Mouse (Mus musculus) neutrophil, adult 5-6 weeks (primary cell): Measurements from ENCODE around the gene Hist1h2ae. TPM values are rescaled to one million over a fixed set of nuclear protein-coding genes. Genes with fewer than 3 reads are reported as not detected.
A peak's percentile ranks its signal among the peaks of the same experiment; 100 is the strongest.
"Not testable (repeated sequence)": the region's sequence is repeated elsewhere in the genome, so short reads cannot be mapped to it uniquely, and the experiment has no call there.

ENCODE experiments used
- ATAC-seq: fragments of 151-379, 151-347 bp; 2 replicates; pipeline ENCODE4 v1.8.0; 2017; ENCODE audit warnings: mild to moderate bottlenecking, moderate TSS enrichment; ENCODE audit not compliant: insufficient number of reproducible peaks, poor library complexity, low FRiP score, severe bottlenecking; ENCODE audit errors: extremely low read depth
- total RNA-seq: library from RNA; stranded (forward); fragments of 200-1000 nt; gene quantifications from 2 replicates; pipeline ENCODE4 v1.2.3, GENCODE M21; 2017

The Hist1h2ae gene
- total RNA-seq, 1 experiment from 2014 or later = 13.6 TPM

GRCm38 (mm10) chr13:23571504-23572217, 641 bp upstream of the Hist1h2ae start:
- ATAC-seq = not testable (repeated sequence)

GRCm38 (mm10) chr13:23570261-23571021, 579 bp downstream of the Hist1h2ae start:
- ATAC-seq = not testable (repeated sequence)

GRCm38 (mm10) chr13:23564482-23564881, 6.5 kb downstream of the Hist1h2ae start:
- no peak for ATAC-seq

- ATAC-seq = peak; percentile 45; the same call in 1 of the 2 replicates
Observed at GRCm38 (mm10) chr13:23562699-23563462, 8.1 kb downstream of the Hist1h2ae start.

- peak; percentile 94 for ATAC-seq
Observed at GRCm38 (mm10) chr13:23561883-23562659, 8.9 kb downstream of the Hist1h2ae start, which contains the start of gene Hist1h3e. Hist1h3e (minus strand) TSS chr13:23562369.

GRCm38 (mm10) chr13:23561531-23561882, 9.5 kb downstream of the Hist1h2ae start:
- not testable (repeated sequence) for ATAC-seq

GRCm38 (mm10) chr13:23560699-23561098, 10.3 kb downstream of the Hist1h2ae start:
- not testable (repeated sequence) for ATAC-seq

- no peak for ATAC-seq
Observed at GRCm38 (mm10) chr13:23556906-23557305, 14.1 kb downstream of the Hist1h2ae start.

- peak; percentile 58; the same call in 1 of the 2 replicates for ATAC-seq
Observed at GRCm38 (mm10) chr13:23555839-23556416, 15.1 kb downstream of the Hist1h2ae start.

GRCm38 (mm10) chr13:23554925-23555838, 15.8 kb downstream of the Hist1h2ae start:
- peak; percentile 72 for ATAC-seq

- ATAC-seq = no peak
Observed at GRCm38 (mm10) chr13:23554393-23554792, 16.6 kb downstream of the Hist1h2ae start.

GRCm38 (mm10) chr13:23552962-23553361, 18.1 kb downstream of the Hist1h2ae start, which contains the start of gene Hist1h1d:
Hist1h1d (plus strand) TSS chr13:23553262.
- no peak for ATAC-seq

GRCm38 (mm10) chr13:23551931-23552914, 18.8 kb downstream of the Hist1h2ae start:
- ATAC-seq = no peak

GRCm38 (mm10) chr13:23551146-23551834, 19.7 kb downstream of the Hist1h2ae start, which contains the start of gene Hist1h4f:
Hist1h4f (minus strand) TSS chr13:23551648.
- ATAC-seq = peak; percentile 70

- no peak for ATAC-seq
Observed at GRCm38 (mm10) chr13:23550761-23551145, 20.3 kb downstream of the Hist1h2ae start.

- no peak for ATAC-seq
Observed at GRCm38 (mm10) chr13:23546694-23547093, 24.3 kb downstream of the Hist1h2ae start.
